Mouse (Mus musculus) midbrain, embryonic 16.5 days (tissue): ENCODE measurements around the gene Tmem131. TPM values are rescaled to one million over a fixed set of nuclear protein-coding genes. Genes with fewer than 3 reads are reported as not detected.
"Not testable (repeated sequence)": the region's sequence is repeated elsewhere in the genome, so short reads cannot be mapped to it uniquely, and the experiment has no call there.

Source experiments
- ATAC-seq: fragments of 200-750 bp; cut with Nextera tagmentation; 2 replicates; pipeline ENCODE4 v1.8.0; 2017; ENCODE audit warnings: moderate TSS enrichment
- H3K27ac ChIP-seq: fragments of 300-500 bp; sonication (generic); 2 replicates; pipeline ENCODE4 v1.5.1; 2014; ENCODE audit warnings: mild to moderate bottlenecking, low read length, mixed read lengths
- H3K27me3 ChIP-seq: fragments of 300-500 bp; sonication (generic); 2 replicates; pipeline ENCODE4 v1.6.1; 2014; ENCODE audit warnings: low read depth, low read length, mixed read lengths; ENCODE audit not compliant: control insufficient read depth, insufficient read depth
- H3K36me3 ChIP-seq: fragments of 300-500 bp; sonication (generic); 2 replicates; pipeline ENCODE4 v1.6.1; 2014; ENCODE audit warnings: mild to moderate bottlenecking, low read length, moderate library complexity, mixed read lengths; ENCODE audit not compliant: control insufficient read depth, insufficient read depth
- H3K4me1 ChIP-seq: fragments of 300-500 bp; sonication (generic); 2 replicates; pipeline ENCODE4 v1.6.1; 2014; ENCODE audit warnings: mild to moderate bottlenecking, low read length, mixed read lengths; ENCODE audit not compliant: control insufficient read depth, insufficient read depth
- H3K4me2 ChIP-seq: fragments of 300-500 bp; sonication (generic); 2 replicates; pipeline ENCODE4 v1.6.1; 2014; ENCODE audit warnings: mild to moderate bottlenecking, low read length, mixed read lengths
- H3K4me3 ChIP-seq: fragments of 300-500 bp; sonication (generic); 2 replicates; pipeline ENCODE4 v1.5.1; 2014; ENCODE audit warnings: low read depth, mild to moderate bottlenecking, low read length, moderate library complexity, mixed read lengths
- H3K9ac ChIP-seq: fragments of 300-500 bp; sonication (generic); 2 replicates; pipeline ENCODE4 v1.6.1; 2014; ENCODE audit warnings: low read depth, low read length, mixed read lengths
- H3K9me3 ChIP-seq: fragments of 300-500 bp; sonication (generic); replicated peaks from 2 replicates; pipeline ENCODE4 v1.6.1; 2014; ENCODE audit warnings: mild to moderate bottlenecking, low read length, mixed read lengths; ENCODE audit not compliant: control insufficient read depth, poor library complexity, severe bottlenecking
- WGBS: fragments of 180-500 bp; shearing (Covaris S2); extraction: QIAGEN DNeasy Blood & Tissue Kit; methylation state at CpG from one replicate; pipeline ENCODE4 v1.1.7; 2014; 5-methylcytosine and 5-hydroxymethylcytosine counted together
- polyA plus RNA-seq: library from polyadenylated mRNA; unstranded; fragments of >200 nt; fragmentation: Nextera tagmentation; extraction: Ambion mirVana; gene quantifications from 2 replicates; pipeline ENCODE4 v1.2.1, GENCODE M21; 2015

Tmem131 gene
- polyA plus RNA-seq, 1 experiment from 2014 or later = 14.0 TPM

DNA sequence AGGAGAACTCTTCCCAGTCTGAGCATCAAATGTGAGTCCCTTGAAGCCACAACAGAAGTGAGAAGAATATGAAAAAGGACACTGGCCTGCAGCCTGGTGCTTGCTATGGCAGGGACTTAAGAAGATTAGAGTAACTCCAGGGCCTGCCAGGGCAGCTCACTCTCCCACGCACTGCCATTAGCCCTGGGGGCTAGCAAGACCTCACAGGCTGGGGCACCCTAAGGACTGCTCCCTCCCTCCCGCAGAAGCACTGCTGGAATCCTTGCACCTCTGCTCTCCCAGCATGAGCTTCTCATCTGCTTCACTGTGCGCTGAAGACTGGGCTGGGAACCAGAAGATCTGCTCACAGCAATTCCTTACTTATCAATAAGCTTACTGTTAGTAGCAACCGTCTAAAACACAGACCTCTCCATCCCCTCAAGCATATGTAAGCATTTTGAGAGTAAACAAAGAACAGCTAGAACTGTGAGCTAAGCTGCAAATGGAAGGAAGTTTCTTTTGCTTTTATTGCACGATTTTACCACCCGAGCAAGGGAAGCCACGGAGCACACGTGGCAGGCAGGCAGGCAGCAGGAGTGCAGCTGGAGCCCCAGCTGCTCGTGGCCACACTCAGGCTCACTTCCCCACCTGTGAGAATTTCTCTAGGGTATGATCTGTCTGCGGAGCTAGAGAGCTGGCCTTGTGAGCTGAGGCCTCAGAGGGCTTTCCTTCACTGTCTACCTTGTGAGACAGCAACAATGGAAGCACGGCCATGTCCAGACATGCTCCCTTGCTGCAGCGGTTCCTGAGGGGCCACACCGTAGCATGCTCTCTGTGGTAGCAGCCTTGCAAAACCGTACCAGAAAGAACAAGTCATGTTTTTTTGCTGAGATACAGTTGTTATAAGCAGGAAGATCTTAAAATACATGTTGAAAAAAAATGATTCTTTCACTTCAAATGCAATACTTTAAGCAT, 112.3 kb downstream of the Tmem131 start:
- H3K27me3 ChIP-seq = no peaks in the 10 kb centered on the region
- no peaks in the 10 kb centered on the region; the same call in 1 of the 2 replicates for H3K4me1 ChIP-seq
- peaks cover 28% of the 10 kb centered on the region for H3K36me3 ChIP-seq
- WGBS = 57% methylated on average over 14 of the region's 14 CpGs
- H3K27ac ChIP-seq = peak overlapping the region; percentile 61; the same call in 1 of the 2 replicates
- no peak overlapping the region for H3K4me2 ChIP-seq
- peak; percentile 68 for ATAC-seq
- H3K9ac ChIP-seq = no peak overlapping the region
- no peak overlapping the region for H3K4me3 ChIP-seq
- no peaks in the 10 kb centered on the region for H3K9me3 ChIP-seq

DNA sequence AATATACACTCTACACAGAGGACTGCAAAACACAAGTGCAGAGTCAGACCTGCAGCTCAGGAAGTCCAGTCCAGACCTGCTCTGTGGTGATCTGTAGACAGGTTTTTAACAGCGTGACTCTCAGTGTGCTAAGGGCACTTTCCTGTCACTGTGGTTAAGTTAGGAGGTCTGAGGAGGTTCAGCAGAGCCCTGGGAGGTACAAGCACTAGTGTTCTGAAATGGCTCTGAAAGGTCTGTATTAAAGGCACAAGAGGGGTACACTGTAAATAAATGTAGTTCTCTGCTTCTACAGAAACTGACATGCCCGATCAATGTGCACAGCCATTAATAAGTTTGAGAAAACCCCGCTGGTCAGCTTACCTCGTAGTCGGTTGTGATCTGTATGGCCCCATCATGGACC, 119.1 kb downstream of the Tmem131 start:
- Histone ChIP-seq H3K9me3 (no peaks in the 10 kb centered on the region), H3K4me2 (no peak overlapping the region), H3K27me3 (no peaks in the 10 kb centered on the region), H3K4me1 (no peaks in the 10 kb centered on the region), H3K9ac (no peak overlapping the region), H3K27ac (no peak overlapping the region), H3K36me3 (peaks cover 38% of the 10 kb centered on the region), H3K4me3 (no peak overlapping the region)
- 97% methylated on average over 5 of the region's 5 CpGs for WGBS
- ATAC-seq = no peak

- H3K9me3 ChIP-seq, H3K27me3 ChIP-seq, H3K4me1 ChIP-seq, H3K27ac ChIP-seq, H3K4me2 ChIP-seq, ATAC-seq, H3K9ac ChIP-seq, H3K4me3 ChIP-seq: not testable (repeated sequence)
- H3K36me3 ChIP-seq = peaks cover 49% of the 10 kb centered on the region
- WGBS = 90% methylated on average over 4 of the region's 4 CpGs
Observed at GRCm38 (mm10) chr1:36821918-36822317, 121.5 kb downstream of the Tmem131 start.

DNA sequence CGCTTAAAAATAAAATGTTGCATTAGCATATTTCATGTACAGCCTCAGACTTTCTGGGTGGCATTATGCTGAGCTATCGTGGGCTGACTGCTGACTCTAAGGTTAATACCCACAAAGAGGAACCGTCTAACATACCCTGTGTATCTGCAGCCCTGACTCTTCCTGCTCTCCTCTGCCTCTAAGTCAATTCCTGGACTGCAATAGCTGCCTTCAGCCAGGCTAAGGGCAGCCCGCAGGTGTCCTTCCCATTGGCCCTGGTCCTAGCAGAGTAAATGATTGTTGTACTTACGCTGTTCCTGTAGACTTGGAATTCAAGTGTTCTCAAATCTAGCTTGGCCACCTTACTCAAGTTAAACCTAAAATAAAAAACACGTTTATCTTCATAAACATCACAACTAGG, 128.3 kb downstream of the Tmem131 start:
- Histone ChIP-seq H3K27ac (no peak overlapping the region), H3K36me3 (peaks cover 41% of the 10 kb centered on the region), H3K4me3 (no peak overlapping the region), H3K4me1 (no peaks in the 10 kb centered on the region), H3K4me2 (no peak overlapping the region), H3K9me3 (no peaks in the 10 kb centered on the region), H3K9ac (no peak overlapping the region), H3K27me3 (no peaks in the 10 kb centered on the region)
- 89% methylated on average over 6 of the region's 6 CpGs for WGBS
- ATAC-seq = no peak

GRCm38 (mm10) chr1:36814271-36814903, 129.1 kb downstream of the Tmem131 start:
- no peak overlapping the region for H3K4me2 ChIP-seq
- H3K27ac ChIP-seq = no peak overlapping the region
- H3K9me3 ChIP-seq = no peaks in the 10 kb centered on the region
- no peak for ATAC-seq
- H3K27me3 ChIP-seq = no peaks in the 10 kb centered on the region
- no peak overlapping the region for H3K9ac ChIP-seq
- H3K4me3 ChIP-seq = no peak overlapping the region
- no peaks in the 10 kb centered on the region for H3K4me1 ChIP-seq
- peaks cover 44% of the 10 kb centered on the region for H3K36me3 ChIP-seq
- 85% methylated on average over 5 of the region's 5 CpGs for WGBS

DNA sequence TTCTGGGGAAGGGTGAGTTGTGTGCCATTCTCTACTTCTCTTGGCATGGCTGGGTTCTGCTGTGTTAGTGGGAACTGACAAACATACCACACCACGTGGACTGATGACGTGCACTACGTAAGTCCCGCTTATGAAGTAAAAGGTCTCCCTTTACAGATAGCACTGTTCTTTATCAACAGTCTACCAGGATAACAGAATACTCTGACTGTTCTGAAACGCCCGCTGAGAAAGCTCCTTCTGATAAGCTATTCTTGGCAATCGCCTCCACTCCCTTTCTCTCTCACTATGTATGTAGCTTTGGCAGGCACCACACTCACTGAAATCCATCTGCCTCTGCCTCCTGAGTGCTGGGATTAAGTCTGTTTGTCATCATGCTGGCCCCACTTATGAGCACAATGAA, 130.1 kb downstream of the Tmem131 start:
- Histone ChIP-seq H3K4me3 (no peak overlapping the region), H3K27ac (no peak overlapping the region), H3K9me3 (no peaks in the 10 kb centered on the region), H3K27me3 (no peaks in the 10 kb centered on the region), H3K4me2 (no peak overlapping the region), H3K9ac (no peak overlapping the region), H3K36me3 (peaks cover 44% of the 10 kb centered on the region), H3K4me1 (no peaks in the 10 kb centered on the region)
- 80% methylated on average over 7 of the region's 7 CpGs for WGBS
- ATAC-seq = no peak

DNA sequence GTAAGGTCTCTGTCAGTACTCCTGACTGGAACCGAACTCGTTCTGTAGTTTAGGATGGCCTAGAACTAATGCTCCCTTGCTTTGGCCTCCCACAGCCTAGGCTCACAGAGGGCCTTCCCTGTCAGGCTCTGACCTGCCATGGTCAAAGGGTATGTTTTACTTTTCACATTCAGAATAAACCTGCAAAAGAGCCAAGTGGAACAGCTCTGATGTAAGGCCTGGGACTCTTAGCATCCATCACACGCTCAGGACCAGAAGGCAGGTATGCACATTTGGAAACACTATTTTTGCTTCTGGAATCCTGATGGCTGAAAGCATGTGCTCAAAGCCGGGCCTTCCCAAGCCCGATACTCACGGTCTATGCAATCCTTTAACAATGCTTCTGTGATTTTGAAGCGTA, 131.7 kb downstream of the Tmem131 start:
- no peak overlapping the region for H3K27ac ChIP-seq
- peaks cover 44% of the 10 kb centered on the region for H3K36me3 ChIP-seq
- H3K4me2 ChIP-seq = no peak overlapping the region
- no peaks in the 10 kb centered on the region for H3K27me3 ChIP-seq
- no peak for ATAC-seq
- no peak overlapping the region for H3K9ac ChIP-seq
- WGBS = 94% methylated on average over 7 of the region's 7 CpGs
- H3K9me3 ChIP-seq = no peaks in the 10 kb centered on the region
- no peak overlapping the region for H3K4me3 ChIP-seq
- no peaks in the 10 kb centered on the region for H3K4me1 ChIP-seq

- no peak for ATAC-seq
- Histone ChIP-seq H3K9me3 (no peaks in the 10 kb centered on the region), H3K27ac (no peak overlapping the region), H3K27me3 (no peaks in the 10 kb centered on the region), H3K4me1 (no peaks in the 10 kb centered on the region), H3K4me2 (no peak overlapping the region), H3K4me3 (no peak overlapping the region), H3K36me3 (peaks cover 56% of the 10 kb centered on the region), H3K9ac (no peak overlapping the region)
- WGBS = 90% methylated on average over 14 of the region's 14 CpGs
Observed at GRCm38 (mm10) chr1:36807782-36808565, 135.5 kb downstream of the Tmem131 start.
